Mouse (Mus musculus) spleen, adult 2 months (tissue): ENCODE data around the gene Sat2.

Experiments
- CTCF ChIP-seq: fragments of 200-500 bp; IDR thresholded peaks from 2 replicates; pipeline ENCODE4 v1.5.1; 2011; ENCODE audit warnings: mild to moderate bottlenecking, inconsistent platforms; ENCODE audit not compliant: insufficient read depth, insufficient read length, insufficient replicate concordance; ENCODE audit errors: extremely low read depth
- POLR2A ChIP-seq: fragments of 200-500 bp; IDR thresholded peaks from 2 replicates; pipeline ENCODE4 v1.6.1; 2011; ENCODE audit warnings: low read depth, low read length, inconsistent platforms

GRCm38 (mm10) chr11:69580091-69580514, 41.7 kb upstream of the Sat2 start, which contains the start of the genes Wrap53 and Trp53:
- TF ChIP-seq CTCF (no peak), POLR2A (peak; percentile 55; the same call in 1 of the 2 replicates)
